Mouse (Mus musculus) lung, postnatal 0 days (tissue): Measurements from ENCODE around the gene Lrmda. TPM values are rescaled to one million over a fixed set of nuclear protein-coding genes. Genes with fewer than 3 reads are reported as not detected.

Experiments used
- ATAC-seq: fragments of 200-750 bp; cut with Nextera tagmentation; 2 replicates; pipeline ENCODE4 v1.8.0; 2017; ENCODE audit warnings: moderate library complexity
- DNase-seq: peaks from one replicate; pipeline ENCODE4 v3.0.0-alpha.2; 2016; ENCODE audit warnings: low spot score
- H3K27ac ChIP-seq: fragments of 300-500 bp; sonication (generic); 2 replicates; pipeline ENCODE4 v1.5.1; 2014; ENCODE audit warnings: antibody characterized with exemption, mild to moderate bottlenecking, low read length, mixed read lengths
- H3K27me3 ChIP-seq: fragments of 300-500 bp; sonication (generic); replicated peaks from 2 replicates; pipeline ENCODE4 v1.6.1; 2014; ENCODE audit warnings: low read length, mixed read lengths; ENCODE audit not compliant: insufficient read depth
- H3K36me3 ChIP-seq: fragments of 300-500 bp; sonication (generic); 2 replicates; pipeline ENCODE4 v1.6.1; 2014; ENCODE audit warnings: low read length, mixed read lengths; ENCODE audit not compliant: insufficient read depth
- H3K4me1 ChIP-seq: fragments of 300-500 bp; sonication (generic); 2 replicates; pipeline ENCODE4 v1.6.1; 2014; ENCODE audit warnings: antibody characterized with exemption, low read depth, low read length, mixed read lengths; ENCODE audit not compliant: insufficient read depth
- H3K4me2 ChIP-seq: fragments of 300-500 bp; sonication (generic); replicated peaks from 2 replicates; pipeline ENCODE4 v1.6.1; 2014; ENCODE audit warnings: low read depth, mild to moderate bottlenecking, low read length, moderate library complexity, mixed read lengths
- H3K4me3 ChIP-seq: fragments of 300-500 bp; sonication (generic); 2 replicates; pipeline ENCODE4 v1.5.1; 2014; ENCODE audit warnings: low read depth, low read length
- H3K9ac ChIP-seq: fragments of 300-500 bp; sonication (generic); replicated peaks from 2 replicates; pipeline ENCODE4 v1.6.1; 2014; ENCODE audit warnings: low read depth, mild to moderate bottlenecking
- H3K9me3 ChIP-seq: fragments of 300-500 bp; sonication (generic); 2 replicates; pipeline ENCODE4 v1.6.1; 2016; ENCODE audit warnings: low read length, mixed read lengths
- CTCF ChIP-seq: IDR thresholded peaks from 2 replicates; pipeline ENCODE4 v1.5.1; 2016; ENCODE audit warnings: antibody characterized with exemption, mild to moderate bottlenecking
- EP300 ChIP-seq: IDR thresholded peaks from 2 replicates; pipeline ENCODE4 v1.6.1; 2016; ENCODE audit warnings: antibody characterized with exemption, mild to moderate bottlenecking, control low read depth
- WGBS: fragments of 180-500 bp; shearing (Covaris S2); extraction: QIAGEN DNeasy Blood & Tissue Kit; methylation state at CpG from one replicate; pipeline ENCODE4 v1.1.7; 2014; 5-methylcytosine and 5-hydroxymethylcytosine counted together
- polyA plus RNA-seq: library from polyadenylated mRNA; unstranded; fragments of >200 nt; fragmentation: Nextera tagmentation; extraction: Ambion mirVana; gene quantifications from 2 replicates; pipeline ENCODE4 v1.2.1, GENCODE M21; 2015

Gene Lrmda
- polyA plus RNA-seq, 1 experiment from 2014 or later, result 0.86 TPM

DNA sequence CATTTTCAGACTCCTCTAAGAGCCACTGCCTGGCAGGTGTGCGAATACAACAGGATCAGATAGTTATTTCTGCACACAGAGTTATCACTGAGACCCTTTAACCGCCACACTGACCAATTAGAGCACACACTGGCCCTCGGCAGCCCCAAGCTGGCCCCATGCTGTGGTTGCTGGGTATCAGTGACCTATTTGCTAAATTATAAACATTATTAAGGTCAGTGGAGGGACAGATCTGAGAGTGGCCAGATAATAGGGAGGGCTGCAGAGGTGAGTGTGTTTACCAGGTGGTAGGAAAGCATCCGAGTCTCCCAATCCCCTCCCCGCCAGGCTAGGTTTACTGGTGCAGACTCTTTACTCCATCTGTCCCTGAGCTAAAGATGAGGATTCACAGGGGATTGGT is 553.0 kb downstream of the Lrmda start:
- H3K4me2 ChIP-seq, result no peak overlapping the region
- H3K9me3 ChIP-seq, result no peaks in the 10 kb centered on the region
- ATAC-seq, result no peak
- no peak overlapping the region for H3K4me3 ChIP-seq
- no peak overlapping the region for H3K27ac ChIP-seq
- H3K4me1 ChIP-seq, result no peaks in the 10 kb centered on the region; the same call in 1 of the 2 replicates
- H3K27me3 ChIP-seq, result no peaks in the 10 kb centered on the region
- H3K36me3 ChIP-seq, result no peaks in the 10 kb centered on the region
- TF ChIP-seq EP300 (no peak), CTCF (no peak)
- 70% methylated on average over 5 of the region's 5 CpGs for WGBS
- no peak overlapping the region for H3K9ac ChIP-seq
- DNase-seq, result no peak

DNA sequence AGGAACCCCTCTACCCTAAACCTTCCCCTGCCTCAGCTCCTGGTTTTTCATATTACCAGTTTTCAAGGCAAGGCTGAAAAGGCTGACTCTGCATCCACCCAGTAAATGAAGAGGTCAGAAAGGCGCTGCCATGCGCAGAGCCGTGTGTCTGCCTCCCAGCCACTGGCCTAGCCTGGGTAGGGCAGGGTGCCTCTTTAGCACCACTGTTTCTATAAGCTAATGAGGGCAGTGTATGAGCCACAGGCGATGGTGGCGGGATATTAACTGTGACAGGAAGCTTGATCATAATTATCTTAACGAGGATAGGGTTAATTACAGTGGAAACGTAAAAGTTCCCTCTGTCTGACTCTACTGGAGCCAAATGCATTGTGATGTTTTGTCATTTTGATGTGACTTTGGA is 554.1 kb downstream of the Lrmda start:
- H3K9ac ChIP-seq, result no peak overlapping the region
- 92% methylated on average over 7 of the region's 7 CpGs for WGBS
- H3K9me3 ChIP-seq, result no peaks in the 10 kb centered on the region
- no peaks in the 10 kb centered on the region for H3K27me3 ChIP-seq
- no peaks in the 10 kb centered on the region for H3K36me3 ChIP-seq
- no peak overlapping the region for H3K4me2 ChIP-seq
- ATAC-seq, result no peak
- H3K4me3 ChIP-seq, result no peak overlapping the region
- TF ChIP-seq CTCF (no peak), EP300 (no peak)
- no peak overlapping the region for H3K27ac ChIP-seq
- H3K4me1 ChIP-seq, result no peaks in the 10 kb centered on the region; the same call in 1 of the 2 replicates
- no peak for DNase-seq

DNA sequence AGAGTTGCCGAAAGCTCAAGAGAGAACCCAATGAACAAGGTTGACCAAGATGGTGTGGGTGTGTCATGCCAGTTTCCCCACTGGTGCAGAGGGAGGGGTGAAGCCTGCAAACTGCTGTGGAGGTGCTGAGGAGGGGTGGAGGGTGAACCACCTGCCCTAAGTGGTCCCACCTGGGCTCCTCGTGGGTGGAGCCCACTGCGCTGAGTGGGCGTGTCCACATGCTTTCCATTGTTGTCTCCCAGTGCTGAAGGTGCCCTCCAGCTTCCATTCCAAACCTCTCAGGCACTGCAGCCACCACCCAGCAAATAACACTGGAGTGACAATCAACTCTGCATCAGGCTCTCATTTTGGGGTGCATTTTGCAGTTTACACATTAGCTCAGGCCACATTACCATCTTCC is 554.5 kb downstream of the Lrmda start:
- no peak for DNase-seq
- no peak overlapping the region for H3K27ac ChIP-seq
- H3K4me1 ChIP-seq, result no peaks in the 10 kb centered on the region; the same call in 1 of the 2 replicates
- no peak overlapping the region for H3K4me3 ChIP-seq
- ATAC-seq, result no peak
- no peak overlapping the region for H3K4me2 ChIP-seq
- TF ChIP-seq CTCF (no peak), EP300 (no peak)
- H3K9ac ChIP-seq, result no peak overlapping the region
- H3K36me3 ChIP-seq, result no peaks in the 10 kb centered on the region
- no peaks in the 10 kb centered on the region for H3K27me3 ChIP-seq
- no peaks in the 10 kb centered on the region for H3K9me3 ChIP-seq
- WGBS, result 91% methylated on average over 4 of the region's 4 CpGs

DNA sequence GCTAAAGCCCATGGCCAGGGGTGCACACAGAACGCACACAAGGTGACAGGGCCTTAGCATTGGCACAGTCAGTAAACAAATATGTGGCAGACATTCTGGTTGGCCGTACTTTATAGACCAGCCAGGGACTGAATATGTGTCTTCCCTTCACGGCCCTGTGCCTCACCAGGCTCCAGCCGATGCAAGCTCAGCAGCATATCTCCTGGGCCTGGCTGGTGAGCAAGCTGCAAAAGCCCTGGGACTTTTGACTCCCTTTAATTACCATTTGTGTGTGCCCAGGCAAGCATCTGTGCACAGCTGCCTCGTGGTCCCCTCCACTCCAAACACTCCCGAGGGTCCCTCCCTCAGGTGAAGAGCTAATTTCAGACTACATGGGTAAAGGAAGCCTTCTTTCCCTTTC is 556.9 kb downstream of the Lrmda start:
- WGBS, result 79% methylated on average over 6 of the region's 6 CpGs
- Histone ChIP-seq H3K9ac (no peak overlapping the region), H3K4me3 (no peak overlapping the region), H3K9me3 (no peaks in the 10 kb centered on the region), H3K4me2 (no peak overlapping the region), H3K36me3 (no peaks in the 10 kb centered on the region), H3K4me1 (no peaks in the 10 kb centered on the region; the same call in 1 of the 2 replicates), H3K27me3 (no peaks in the 10 kb centered on the region), H3K27ac (no peak overlapping the region)
- no peak for DNase-seq
- TF ChIP-seq CTCF, result no peak
- no peak for TF ChIP-seq EP300
- no peak for ATAC-seq

DNA sequence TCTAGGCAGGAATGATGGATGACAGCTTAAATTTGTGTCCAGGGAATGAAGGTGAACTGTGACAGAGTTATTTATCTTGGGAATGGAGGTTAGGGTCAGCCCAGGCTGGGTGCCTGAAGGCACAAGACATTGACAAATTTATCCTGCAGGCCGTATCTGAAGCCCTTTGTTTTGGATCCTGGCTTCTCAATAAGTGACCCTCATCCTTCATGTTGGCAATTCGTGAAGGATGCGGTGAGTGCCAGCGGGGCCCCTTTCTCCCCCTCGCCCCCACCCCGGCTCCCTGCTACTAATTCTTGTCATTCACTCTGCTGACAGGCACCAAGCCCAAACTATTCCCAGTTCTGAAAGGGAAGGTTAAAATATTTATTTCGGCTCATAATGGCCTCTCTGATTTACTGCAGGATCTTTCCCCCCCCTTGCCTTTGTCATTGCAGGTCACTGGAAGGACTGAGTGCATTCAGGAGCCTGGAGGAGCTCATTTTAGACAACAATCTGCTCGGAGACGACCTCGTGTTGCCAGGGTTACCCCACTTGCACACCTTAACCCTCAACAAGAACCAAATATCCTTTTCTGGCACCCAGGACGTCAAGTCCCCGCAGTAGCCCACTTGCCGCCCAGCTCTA is 558.0 kb downstream of the Lrmda start:
- Histone ChIP-seq H3K4me3 (no peak overlapping the region), H3K9ac (no peak overlapping the region)
- no peak for ATAC-seq

DNA sequence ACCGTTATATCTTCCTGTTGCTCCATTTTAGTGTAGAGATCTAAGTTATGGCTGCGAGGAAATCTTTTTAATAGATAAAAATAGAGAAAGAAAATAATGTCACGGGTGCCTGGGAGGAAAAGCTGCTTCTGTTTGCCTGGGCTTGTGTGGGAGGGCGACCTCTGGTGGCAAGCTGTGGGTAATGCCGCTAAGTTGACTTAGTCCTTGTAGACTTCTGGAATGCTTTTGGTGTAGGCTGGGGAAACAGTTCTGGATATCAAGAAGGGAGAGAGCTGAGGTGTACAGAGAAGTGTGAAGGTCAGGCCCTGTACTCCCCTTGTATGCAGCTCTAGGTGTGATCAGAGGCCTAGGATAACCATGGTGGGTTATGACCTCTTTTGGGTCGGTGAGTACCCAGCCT is 558.7 kb downstream of the Lrmda start:
- Histone ChIP-seq H3K27me3 (no peaks in the 10 kb centered on the region), H3K9me3 (no peaks in the 10 kb centered on the region), H3K27ac (no peak overlapping the region), H3K4me3 (no peak overlapping the region), H3K9ac (no peak overlapping the region), H3K4me2 (peak overlapping the region; percentile 15), H3K4me1 (no peaks in the 10 kb centered on the region; the same call in 1 of the 2 replicates), H3K36me3 (no peaks in the 10 kb centered on the region)
- peak; percentile 84 for DNase-seq
- 14% methylated on average over 6 of the region's 6 CpGs for WGBS
- peak; percentile 50 for ATAC-seq
- TF ChIP-seq EP300 (peak; percentile 14; the same call in 1 of the 2 replicates), CTCF (peak; percentile 98)

More for the DNA sequence above, 558.0 kb downstream of the Lrmda start:
- Histone ChIP-seq H3K27me3 (no peaks in the 10 kb centered on the region), H3K4me2 (peak overlapping the region; percentile 15), H3K36me3 (no peaks in the 10 kb centered on the region), H3K9me3 (no peaks in the 10 kb centered on the region), H3K4me1 (no peaks in the 10 kb centered on the region; the same call in 1 of the 2 replicates), H3K27ac (no peak overlapping the region)
- WGBS, result 30% methylated on average over 13 of the region's 13 CpGs
- no peak for DNase-seq
- TF ChIP-seq CTCF, result no peak
- no peak for TF ChIP-seq EP300

DNA sequence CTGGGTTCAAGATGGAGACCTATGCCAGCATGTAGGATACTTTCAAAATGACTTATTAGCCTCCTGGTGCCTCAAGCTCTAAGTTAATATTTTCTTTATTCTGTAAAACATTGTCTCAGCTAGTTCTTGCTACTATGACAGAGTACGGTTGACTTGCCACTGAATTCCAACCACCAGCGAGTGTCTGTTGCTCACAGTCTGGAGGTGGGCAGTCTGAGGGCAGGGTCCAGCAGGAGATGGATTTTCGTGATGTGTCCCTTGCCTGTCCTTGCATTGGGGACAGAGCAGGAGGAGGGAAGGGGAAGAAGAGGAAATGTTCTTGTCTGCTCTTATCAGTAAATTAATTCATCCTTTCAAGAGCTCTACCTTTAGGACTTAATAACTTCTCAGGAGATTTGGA is 559.5 kb downstream of the Lrmda start:
- no peak for ATAC-seq
- no peak for DNase-seq
- H3K4me2 ChIP-seq, result no peak overlapping the region
- no peak overlapping the region for H3K27ac ChIP-seq
- no peaks in the 10 kb centered on the region for H3K36me3 ChIP-seq
- no peaks in the 10 kb centered on the region for H3K27me3 ChIP-seq
- no peaks in the 10 kb centered on the region for H3K9me3 ChIP-seq
- H3K9ac ChIP-seq, result no peak overlapping the region
- 88% methylated on average over 3 of the region's 3 CpGs for WGBS
- H3K4me3 ChIP-seq, result no peak overlapping the region
- no peak for TF ChIP-seq CTCF
- no peak for TF ChIP-seq EP300
- H3K4me1 ChIP-seq, result no peaks in the 10 kb centered on the region; the same call in 1 of the 2 replicates
